Mouse (Mus musculus): ENCODE measurements around the gene Jazf1.

- no peak for TF ChIP-seq CTCF (IDR thresholded peaks at IDR 0.05; ENCODE audit: extremely low read depth, insufficient read depth, insufficient read length, insufficient replicate concordance)
- no peak for TF ChIP-seq POLR2A (IDR thresholded peaks at IDR 0.05; ENCODE audit: low read depth, low read length)
Observed at GRCm38 (mm10) chr6:52802181-52802580, 266.2 kb downstream of the Jazf1 start.

Data from spleen, adult 2 months (tissue).